Mouse (Mus musculus) G1E (cell line): ENCODE results near the gene L3mbtl3. TPM values are rescaled to one million over a fixed set of nuclear protein-coding genes. Genes with fewer than 3 reads are reported as not detected.

Experiments used
- ATAC-seq: 2 replicates; pipeline ENCODE4 v1.8.0; 2016; ENCODE audit warnings: mild to moderate bottlenecking; ENCODE audit not compliant: insufficient number of reproducible peaks, poor library complexity, low FRiP score, severe bottlenecking; ENCODE audit errors: extremely low read depth
- DNase-seq: peaks from one replicate; pipeline ENCODE4 v3.0.0; 2012; ENCODE audit warnings: low spot score
- H3K27me3 ChIP-seq: 2 replicates; pipeline ENCODE4 v1.6.1; 2012; ENCODE audit warnings: mild to moderate bottlenecking, low read length, inconsistent platforms; ENCODE audit not compliant: insufficient read depth
- H3K36me3 ChIP-seq: replicated peaks from 2 replicates; pipeline ENCODE3; 2012; ENCODE audit warnings: mild to moderate bottlenecking, inconsistent platforms
- H3K4me1 ChIP-seq: 2 replicates; pipeline ENCODE4 v1.6.1; 2012; ENCODE audit warnings: low read depth, low read length, inconsistent platforms, mixed read lengths; ENCODE audit not compliant: insufficient read depth
- H3K4me3 ChIP-seq: 2 replicates; pipeline ENCODE4 v1.5.1; 2012; ENCODE audit warnings: low read depth, mild to moderate bottlenecking, inconsistent platforms, low read length, moderate library complexity, mixed read lengths
- H3K9me3 ChIP-seq: replicated peaks from 2 replicates; pipeline ENCODE4 v1.6.1; 2012; ENCODE audit warnings: inconsistent platforms
- CTCF ChIP-seq: IDR thresholded peaks from 2 replicates; pipeline ENCODE4 v1.5.1; 2012; ENCODE audit warnings: low read depth, low read length, inconsistent platforms, mixed read lengths
- GATA1 ChIP-seq: IDR thresholded peaks from 2 replicates; pipeline ENCODE4 v1.6.1; 2012; ENCODE audit warnings: borderline replicate concordance, low read length, inconsistent platforms, mixed read lengths
- GATA2 ChIP-seq: IDR thresholded peaks from 2 replicates; pipeline ENCODE4 v1.6.1; 2012; ENCODE audit warnings: low read depth, low read length, inconsistent platforms, borderline replicate concordance
- POLR2AphosphoS5 ChIP-seq: IDR thresholded peaks from 2 replicates; pipeline ENCODE4 v1.6.1; 2012; ENCODE audit warnings: low read depth, low read length, inconsistent platforms; ENCODE audit not compliant: insufficient replicate concordance
- TAL1 ChIP-seq: conservative IDR thresholded peaks from 2 replicates; pipeline ENCODE4 v1.6.1; 2012; ENCODE audit warnings: low read depth, low read length, inconsistent platforms, mixed read lengths
- polyA plus RNA-seq: library from polyadenylated mRNA; stranded (reverse); fragments of >175 nt; gene quantifications from 2 replicates; pipeline ENCODE4 v1.2.3, GENCODE M21; 2012
- total RNA-seq, 2 experiments: library from RNA; stranded (forward) in 1 of 2; stranded (reverse) in 1 of 2; fragments of 200-1000 nt in 1 of 2; fragments of >200 nt in 1 of 2; fragmentation: Nextera tagmentation in 1 of 2; gene quantifications; 2 replicates each; pipeline ENCODE4 v1.2.3; 2014 to 2017

Gene L3mbtl3
- total and polyA plus RNA-seq, 3 experiments: 0.16 TPM; not detected in 2

DNA sequence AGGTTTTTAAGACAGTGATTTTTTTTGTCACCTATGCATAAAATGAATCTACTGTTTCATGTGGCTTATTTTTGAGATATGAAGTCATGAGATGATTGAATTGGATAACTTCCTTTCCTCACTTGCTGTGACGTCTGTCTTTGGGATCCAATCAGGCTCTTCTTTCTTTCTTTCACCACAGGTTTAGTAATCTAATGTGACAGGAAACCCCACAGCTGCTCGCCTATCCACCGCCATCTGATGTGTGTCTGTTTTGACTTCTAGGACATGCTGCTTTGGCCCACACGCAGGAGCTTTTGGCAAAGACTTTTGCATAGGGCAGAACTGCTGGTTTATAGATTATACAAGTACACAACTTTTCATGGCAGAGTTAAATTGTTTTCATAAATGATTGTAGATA is 115.9 kb downstream of the L3mbtl3 start:
- H3K4me1 ChIP-seq: no peaks in the 10 kb centered on the region
- TF ChIP-seq TAL1: no peak
- TF ChIP-seq GATA2: no peak
- TF ChIP-seq POLR2AphosphoS5: no peak
- no peaks in the 10 kb centered on the region for H3K27me3 ChIP-seq
- ATAC-seq: no peak
- H3K4me3 ChIP-seq: no peak overlapping the region
- no peaks in the 10 kb centered on the region for H3K9me3 ChIP-seq
- no peak for DNase-seq
- no peaks in the 10 kb centered on the region for H3K36me3 ChIP-seq

DNA sequence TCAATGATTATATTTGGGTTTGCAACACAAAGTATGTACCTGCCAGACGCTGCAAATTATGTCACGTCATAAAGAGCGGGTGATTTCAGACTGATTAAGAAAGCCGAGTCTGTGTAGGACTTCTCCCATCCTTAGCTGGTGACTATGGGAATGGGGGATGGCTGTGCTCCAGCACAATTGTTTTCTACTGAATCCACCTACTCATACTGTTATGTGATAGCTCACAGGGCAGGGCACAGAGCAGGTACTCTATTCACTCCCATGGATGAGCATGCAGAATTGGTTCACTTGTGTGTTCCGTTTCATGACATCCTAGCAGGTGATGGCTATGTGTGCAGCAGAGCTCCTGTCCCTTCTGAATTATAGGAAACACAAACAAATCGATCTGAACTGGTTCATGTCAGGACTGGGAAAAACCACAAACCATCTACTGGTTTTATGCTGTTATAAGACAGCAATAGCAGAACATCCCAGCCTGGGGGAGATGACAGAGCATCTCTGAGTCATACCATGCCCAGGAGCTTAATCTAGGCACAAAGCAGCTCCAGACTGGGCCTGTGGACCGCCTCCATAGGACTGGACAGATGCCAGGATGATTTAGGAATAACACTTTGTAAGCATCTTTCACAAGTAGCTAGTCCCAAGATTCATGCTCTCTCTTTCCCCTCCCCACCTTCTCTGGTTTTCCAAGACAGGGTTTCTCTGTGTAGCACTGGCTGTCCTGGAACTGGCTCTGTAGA is 126.2 kb downstream of the L3mbtl3 start:
- no peak for DNase-seq
- no peak for TF ChIP-seq TAL1
- no peak for TF ChIP-seq POLR2AphosphoS5
- TF ChIP-seq GATA1: no peak
- no peak for TF ChIP-seq GATA2
- TF ChIP-seq CTCF: no peak
- ATAC-seq: no peak
- Histone ChIP-seq H3K9me3 (peaks cover 17% of the 10 kb centered on the region), H3K36me3 (no peaks in the 10 kb centered on the region), H3K27me3 (no peaks in the 10 kb centered on the region), H3K4me1 (no peaks in the 10 kb centered on the region), H3K4me3 (no peak overlapping the region)

DNA sequence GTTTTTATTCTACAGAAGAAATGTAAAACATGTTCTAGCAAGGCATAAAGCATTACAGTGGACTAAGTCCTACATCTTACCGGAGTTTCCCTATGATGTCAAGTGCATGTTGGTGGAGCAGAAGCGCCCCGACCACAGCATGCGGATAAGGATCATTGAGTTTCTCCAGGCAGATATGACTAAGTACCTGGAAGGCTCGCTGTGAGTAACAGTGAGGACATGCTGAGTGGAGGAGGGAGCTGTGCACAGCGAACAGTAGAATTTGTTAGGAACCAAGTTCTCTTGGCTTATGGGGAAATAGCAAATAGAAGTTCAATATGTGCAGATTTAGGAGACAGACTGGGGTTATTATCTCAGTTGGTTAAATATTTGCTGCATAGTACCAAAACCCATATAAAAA is 131.3 kb downstream of the L3mbtl3 start:
- TF ChIP-seq CTCF: no peak
- no peak for TF ChIP-seq POLR2AphosphoS5
- no peak for TF ChIP-seq TAL1
- no peak for TF ChIP-seq GATA2
- TF ChIP-seq GATA1: no peak
- ATAC-seq (no peak), DNase-seq (no peak)
- Histone ChIP-seq H3K9me3 (peaks cover 10% of the 10 kb centered on the region), H3K4me3 (no peak overlapping the region), H3K4me1 (no peaks in the 10 kb centered on the region), H3K36me3 (no peaks in the 10 kb centered on the region), H3K27me3 (no peaks in the 10 kb centered on the region)

DNA sequence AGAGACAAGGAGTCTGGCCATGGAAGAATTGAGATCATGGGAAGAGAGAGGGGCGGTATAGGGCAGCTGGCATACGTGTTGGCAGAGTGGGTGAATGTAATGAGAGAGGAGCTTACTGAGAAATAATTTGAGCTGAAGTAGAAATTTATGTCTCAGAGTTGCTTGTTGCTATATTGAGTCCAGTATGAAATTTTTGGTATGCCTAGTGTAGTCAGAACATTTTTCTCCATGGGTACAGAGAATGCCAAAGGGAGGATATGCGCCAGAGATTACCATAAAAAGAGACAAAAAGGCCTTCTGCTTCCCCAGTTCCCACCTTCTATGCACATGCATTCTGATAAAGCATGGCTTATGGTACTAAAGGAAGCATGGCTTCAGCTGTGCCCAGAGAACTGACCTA is 132.6 kb downstream of the L3mbtl3 start:
- H3K36me3 ChIP-seq: no peaks in the 10 kb centered on the region
- DNase-seq (no peak), ATAC-seq (no peak)
- no peak overlapping the region for H3K4me3 ChIP-seq
- peaks cover 8% of the 10 kb centered on the region for H3K9me3 ChIP-seq
- no peaks in the 10 kb centered on the region for H3K27me3 ChIP-seq
- TF ChIP-seq GATA2 (no peak), TAL1 (no peak), CTCF (no peak)
- no peaks in the 10 kb centered on the region for H3K4me1 ChIP-seq

DNA sequence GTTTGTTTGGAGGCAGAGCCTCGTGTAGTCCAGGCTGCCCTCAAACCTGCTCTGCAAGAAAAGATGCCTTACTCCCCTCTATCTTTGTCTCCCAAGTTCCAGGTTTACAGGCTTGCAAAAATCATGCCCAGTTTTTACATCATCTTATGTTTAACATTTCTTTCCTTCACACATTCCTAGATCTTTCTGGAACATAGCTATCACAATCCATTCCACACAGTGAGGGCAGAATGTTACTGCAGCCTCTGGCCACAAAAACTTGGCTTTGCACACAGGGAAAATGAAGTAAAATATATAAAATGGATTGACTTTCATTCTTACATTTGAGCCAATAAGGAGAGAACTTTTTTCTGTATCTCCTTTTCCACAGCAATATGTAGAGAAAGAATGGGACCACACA is 136.7 kb downstream of the L3mbtl3 start:
- Histone ChIP-seq H3K4me1 (no peaks in the 10 kb centered on the region), H3K36me3 (no peaks in the 10 kb centered on the region), H3K9me3 (peaks cover 10% of the 10 kb centered on the region), H3K4me3 (no peak overlapping the region), H3K27me3 (no peaks in the 10 kb centered on the region)
- DNase-seq: no peak
- no peak for TF ChIP-seq CTCF
- no peak for TF ChIP-seq GATA1
- TF ChIP-seq GATA2: no peak
- no peak for TF ChIP-seq TAL1
- TF ChIP-seq POLR2AphosphoS5: no peak
- no peak for ATAC-seq

DNA sequence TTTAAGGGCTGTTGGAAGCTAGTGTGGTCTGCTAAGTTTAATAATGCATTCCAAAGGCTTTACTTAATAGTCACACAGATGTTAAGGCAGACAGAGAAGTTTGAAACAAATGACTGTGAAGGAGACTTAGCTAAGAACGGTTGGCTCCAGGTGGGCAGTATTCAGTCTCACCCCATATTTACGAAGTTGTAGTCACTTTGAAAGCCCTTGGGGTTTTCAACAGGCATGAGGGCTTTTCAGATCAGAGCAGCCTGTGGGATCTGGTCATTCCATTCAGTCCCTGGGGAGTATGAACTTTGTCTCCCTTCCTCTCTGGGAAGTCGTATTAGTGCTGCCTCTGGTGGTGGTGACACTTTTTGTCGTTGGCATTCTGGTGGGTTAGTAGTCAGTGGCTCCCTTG is 137.2 kb downstream of the L3mbtl3 start:
- ATAC-seq (no peak), DNase-seq (no peak)
- TF ChIP-seq CTCF: no peak
- TF ChIP-seq TAL1: no peak
- no peak overlapping the region for H3K4me3 ChIP-seq
- H3K36me3 ChIP-seq: no peaks in the 10 kb centered on the region
- peaks cover 10% of the 10 kb centered on the region for H3K9me3 ChIP-seq
- no peaks in the 10 kb centered on the region for H3K27me3 ChIP-seq
- no peaks in the 10 kb centered on the region for H3K4me1 ChIP-seq

DNA sequence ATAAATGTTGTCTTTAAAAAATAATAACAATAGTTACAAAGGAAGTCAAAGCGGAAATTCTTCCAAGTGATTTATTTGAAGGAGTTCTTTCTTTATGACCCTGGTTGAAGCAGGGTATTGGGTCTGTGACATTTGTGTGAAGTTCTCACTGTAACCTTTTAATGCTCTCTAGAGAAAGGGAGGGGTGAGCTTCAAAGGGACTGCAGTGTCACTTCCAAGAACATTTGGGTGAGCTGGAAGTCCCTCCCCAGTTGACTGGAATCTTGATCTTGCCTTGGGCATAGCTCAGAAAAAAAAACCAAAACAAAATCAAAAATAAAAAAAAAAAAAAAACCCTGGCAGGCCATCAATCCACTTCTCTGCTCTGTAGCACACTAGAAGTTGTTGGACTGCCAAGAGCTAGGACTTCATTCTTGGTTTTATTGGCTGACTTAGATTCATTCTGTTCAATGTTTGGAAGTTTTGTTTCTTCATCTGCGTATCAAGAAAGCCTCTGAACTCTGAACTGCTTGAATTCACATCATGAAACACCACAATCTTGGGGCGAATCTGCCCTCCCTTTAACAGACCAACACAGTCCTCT is 143.6 kb downstream of the L3mbtl3 start:
- Histone ChIP-seq H3K4me1 (no peaks in the 10 kb centered on the region), H3K27me3 (no peaks in the 10 kb centered on the region), H3K36me3 (no peaks in the 10 kb centered on the region), H3K4me3 (no peak overlapping the region), H3K9me3 (peaks cover 10% of the 10 kb centered on the region)
- ATAC-seq (no peak), DNase-seq (no peak)
- TF ChIP-seq GATA1 (no peak), POLR2AphosphoS5 (no peak)
